Mouse (Mus musculus): ENCODE data around the gene Enthd1.

Gene Enthd1

DNA sequence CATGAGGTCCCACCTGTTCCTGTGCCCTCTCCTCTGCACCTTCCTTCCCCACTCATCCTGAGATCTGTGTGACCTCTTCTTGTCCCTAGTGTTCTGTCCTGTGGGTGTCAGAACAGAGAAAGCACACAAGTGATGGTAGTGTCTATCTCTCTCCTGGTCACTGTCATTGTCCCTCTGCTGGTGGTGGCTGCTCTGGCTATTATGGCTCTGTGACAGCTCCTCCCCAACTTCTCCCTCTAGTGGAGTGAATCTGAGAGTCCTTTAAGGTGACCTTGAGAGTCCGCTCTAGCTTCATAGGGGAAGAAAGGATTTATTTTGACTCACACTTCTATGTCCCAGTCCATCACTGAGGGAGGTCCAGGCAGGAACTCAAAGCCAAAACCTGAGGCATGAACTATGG, 79.4 kb downstream of the Enthd1 start:
- no peak for DNase-seq (ENCODE audit: low spot score in 2 of 2)

DNA sequence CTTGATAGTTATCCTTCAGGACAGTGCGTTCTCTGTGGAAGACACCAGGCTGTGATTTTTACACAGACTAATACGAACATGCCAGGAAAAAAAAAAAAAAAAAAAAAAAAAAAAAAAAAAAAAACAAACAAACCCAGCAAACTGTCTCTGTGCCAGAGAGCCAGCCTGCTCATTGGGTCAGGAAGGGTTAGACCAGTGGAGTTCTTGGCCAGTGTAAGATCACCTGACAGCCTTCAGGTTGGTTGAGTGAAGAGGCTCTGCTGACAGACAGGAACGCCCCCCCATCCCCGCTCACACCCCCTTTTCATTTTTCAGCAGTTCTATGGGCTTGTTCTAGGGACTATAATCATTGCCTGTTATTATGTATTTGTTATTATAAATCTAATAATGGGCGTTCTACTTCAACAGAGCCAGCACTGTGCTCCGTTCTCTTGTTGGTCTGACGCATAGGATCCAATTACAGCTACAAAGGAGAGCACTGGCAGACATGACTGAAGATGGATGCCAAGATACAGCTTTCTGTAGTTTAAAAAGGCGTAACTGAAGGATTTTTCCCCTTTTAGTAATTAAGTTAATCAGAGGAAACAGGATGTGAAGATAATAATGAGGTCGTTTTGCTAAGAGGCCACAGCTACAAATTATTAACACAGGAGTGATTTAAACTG, 81.8 kb downstream of the Enthd1 start:
- DNase-seq (ENCODE audit: low spot score in 2 of 2), result no peak

DNA sequence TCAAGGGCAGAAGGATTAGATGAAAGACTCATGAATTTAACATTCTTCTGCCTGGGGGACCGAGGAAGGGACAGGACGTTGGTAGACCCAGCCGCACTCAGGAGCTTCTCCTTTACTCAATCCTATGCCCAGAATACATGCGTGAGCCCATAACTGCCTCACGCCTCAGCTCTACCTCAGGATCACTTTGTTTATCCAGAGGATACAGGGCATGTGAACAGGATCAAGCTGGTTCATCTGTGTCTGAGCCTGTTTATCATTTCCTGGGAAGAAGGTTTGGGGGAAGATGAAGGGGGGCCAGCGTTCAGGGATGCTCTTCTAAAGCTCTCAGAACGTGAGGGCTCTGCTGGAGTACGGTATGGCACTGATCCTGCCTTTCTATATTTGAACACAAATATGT, 82.6 kb downstream of the Enthd1 start:
- no peak for DNase-seq (ENCODE audit: low spot score in 2 of 2)

DNA sequence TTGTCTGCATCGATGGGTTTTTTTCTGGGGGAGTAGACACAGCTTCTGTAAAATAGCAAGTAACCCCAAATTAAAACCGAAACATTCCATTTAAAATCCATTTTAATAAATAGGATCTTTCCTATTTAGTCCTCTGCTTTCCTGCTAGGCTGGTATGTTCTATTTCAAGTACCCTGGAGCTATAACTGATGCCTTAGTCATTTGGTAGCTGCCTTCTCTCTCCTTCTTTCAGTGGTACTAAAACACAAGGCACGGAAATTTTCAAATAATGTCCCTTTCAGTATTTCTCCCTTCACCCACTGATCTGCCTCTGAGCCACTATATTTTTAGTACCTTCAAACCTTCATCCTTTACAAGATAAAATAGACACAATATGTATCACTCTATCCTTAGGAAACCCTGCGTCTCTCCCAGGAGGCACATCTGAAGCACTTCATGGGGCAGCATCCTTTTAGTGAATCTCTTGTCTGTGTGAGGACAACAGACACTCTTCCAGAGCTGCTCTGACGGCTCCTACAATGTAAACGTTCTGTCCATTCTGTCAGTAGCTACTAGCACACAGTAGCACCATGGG, 90.4 kb downstream of the Enthd1 start:
- no peak for DNase-seq (ENCODE audit: low spot score in 2 of 2)

DNA sequence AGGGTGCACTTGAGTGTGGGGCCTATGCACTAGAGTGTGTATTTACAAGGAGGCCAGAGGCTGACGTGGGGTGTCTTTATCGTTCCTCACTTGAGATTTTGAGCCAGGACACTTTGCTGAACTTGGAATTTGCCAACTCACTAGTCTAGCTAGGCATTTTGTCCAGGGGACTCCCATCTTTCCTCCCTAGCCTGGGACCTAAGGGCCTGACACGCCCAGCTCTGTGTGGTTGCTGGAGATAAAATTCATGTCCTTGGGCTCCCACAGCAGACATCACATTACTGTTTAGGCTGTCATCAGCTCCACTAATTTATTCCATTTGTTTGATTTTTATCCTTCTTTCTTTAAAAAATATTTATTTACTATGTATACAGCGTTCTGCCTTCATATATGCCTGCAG, 97.1 kb downstream of the Enthd1 start:
- no peak for DNase-seq (ENCODE audit: low spot score in 2 of 2)

DNA sequence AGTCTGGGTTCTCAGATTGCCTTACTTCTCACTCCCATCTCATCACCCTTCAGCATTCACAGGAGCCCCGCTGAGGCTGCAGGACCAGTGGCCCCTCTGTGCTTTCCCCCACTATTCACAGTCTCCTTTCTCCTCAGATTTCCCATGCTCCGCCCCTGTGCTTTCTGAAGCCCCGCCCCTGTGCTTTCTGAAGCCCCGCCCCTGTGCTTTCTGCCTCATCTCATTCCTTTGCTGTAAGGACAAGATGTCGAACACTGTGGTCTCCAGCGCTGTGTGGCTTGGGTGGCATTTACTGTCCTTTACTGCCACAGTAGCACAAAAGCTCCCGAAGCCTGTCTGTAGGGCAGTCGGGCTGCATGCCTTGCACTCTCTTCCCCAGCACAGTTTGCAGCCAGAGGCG, 102.8 kb downstream of the Enthd1 start:
- no peak for DNase-seq (ENCODE audit: low spot score in 2 of 2)

DNA sequence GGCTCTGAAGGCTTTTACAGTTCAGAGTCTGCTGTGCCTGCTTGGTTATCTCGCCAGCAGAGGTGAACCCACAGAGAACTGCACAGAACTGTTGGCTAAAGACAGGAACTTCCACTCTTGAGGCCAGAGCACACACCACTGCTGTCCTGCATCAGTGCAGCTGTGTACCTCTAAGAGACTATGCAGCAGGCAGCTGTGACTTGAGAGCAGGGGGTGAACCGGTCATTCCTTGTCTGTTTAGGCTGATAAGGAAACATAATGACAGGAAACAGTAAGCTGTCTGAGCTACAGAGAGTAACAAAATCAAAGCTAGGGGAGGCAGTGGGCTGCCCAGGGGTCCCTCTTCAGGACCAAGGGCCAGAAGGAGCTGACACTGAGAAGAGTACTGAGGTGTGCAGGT, 103.5 kb downstream of the Enthd1 start:
- DNase-seq (ENCODE audit: low spot score in 2 of 2), result no peak

DNA sequence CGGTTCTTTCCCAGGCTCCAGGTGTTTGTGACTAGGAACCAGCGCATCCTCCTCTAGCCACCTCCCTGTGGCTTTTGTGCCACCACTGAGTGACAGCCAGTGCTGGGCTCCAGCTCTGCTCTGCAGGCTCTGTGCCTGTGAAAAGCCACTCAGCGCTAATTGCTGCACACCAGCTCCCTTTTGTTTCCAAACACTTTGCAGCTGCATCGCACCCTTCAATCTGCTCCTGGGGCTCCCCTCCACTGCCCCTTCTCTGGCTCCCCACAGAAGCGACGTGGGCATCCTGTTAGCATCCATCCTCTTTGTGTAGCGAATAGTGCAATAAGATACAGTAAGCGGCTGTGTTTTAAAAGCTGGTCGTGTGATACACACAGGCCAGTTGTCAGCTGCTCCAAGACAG, 104.9 kb downstream of the Enthd1 start:
- no peak for DNase-seq (ENCODE audit: low spot score in 2 of 2)

DNA sequence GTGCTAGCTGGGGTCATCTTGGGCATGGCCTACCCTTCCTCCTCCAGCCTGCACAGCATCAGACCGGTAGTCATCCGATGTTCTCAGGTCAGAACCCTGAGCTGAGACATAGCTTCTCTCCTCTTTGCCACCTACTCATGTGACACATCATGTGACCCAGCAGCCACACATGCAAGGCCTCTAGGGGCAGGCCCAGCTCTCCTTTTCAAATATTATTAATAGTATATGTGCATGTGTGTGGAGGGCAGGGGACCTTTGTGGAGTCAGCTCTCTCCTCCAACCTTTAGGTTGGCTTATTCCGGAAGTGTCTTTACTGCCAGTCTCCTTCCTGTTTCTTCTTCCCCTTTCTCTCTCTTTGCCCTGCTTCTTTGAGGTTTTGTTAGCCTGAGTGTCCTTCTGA, 107.0 kb downstream of the Enthd1 start:
- no peak for DNase-seq (ENCODE audit: low spot score in 2 of 2)

DNA sequence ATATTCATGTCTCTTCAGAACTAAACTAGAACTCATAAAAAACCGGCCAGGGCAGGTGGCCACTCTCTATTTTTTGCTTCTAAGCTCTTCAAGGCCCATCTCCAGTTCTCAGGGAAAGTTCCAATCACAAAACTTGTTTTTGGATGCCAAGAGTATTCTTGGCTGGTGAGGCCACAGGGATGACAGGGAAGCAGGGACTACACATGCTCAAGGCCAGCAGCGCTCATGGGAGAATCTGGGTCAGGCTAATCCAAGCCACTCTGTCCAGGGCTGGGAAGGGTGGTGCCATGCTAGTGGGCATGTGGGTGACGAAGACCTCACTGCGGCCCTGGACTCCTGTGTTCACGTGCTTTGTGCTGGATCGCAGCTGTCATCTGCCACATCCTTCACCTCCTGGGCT, 110.5 kb downstream of the Enthd1 start:
- DNase-seq (ENCODE audit: low spot score in 2 of 2), result no peak

DNA sequence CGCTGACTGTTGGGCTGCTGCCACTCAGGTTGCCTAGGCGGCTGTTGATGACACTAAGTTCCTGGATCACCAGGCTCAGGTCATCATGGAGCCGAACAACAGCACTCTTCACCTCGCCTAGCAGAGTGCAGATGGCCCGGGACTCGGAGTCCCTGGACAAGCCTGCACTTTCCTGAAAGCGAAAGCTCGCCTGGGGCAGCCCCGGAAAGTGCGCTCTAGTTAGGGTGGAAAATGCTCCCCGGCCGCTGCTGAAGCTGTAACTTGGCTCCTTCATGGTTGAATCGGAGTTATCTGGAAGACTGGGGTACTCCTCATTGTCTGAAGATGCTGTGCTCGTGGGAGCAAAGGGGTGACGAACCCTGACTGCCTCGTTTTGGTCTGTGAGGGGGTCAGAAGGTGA, 112.5 kb downstream of the Enthd1 start:
- no peak for DNase-seq (ENCODE audit: low spot score in 2 of 2)

DNA sequence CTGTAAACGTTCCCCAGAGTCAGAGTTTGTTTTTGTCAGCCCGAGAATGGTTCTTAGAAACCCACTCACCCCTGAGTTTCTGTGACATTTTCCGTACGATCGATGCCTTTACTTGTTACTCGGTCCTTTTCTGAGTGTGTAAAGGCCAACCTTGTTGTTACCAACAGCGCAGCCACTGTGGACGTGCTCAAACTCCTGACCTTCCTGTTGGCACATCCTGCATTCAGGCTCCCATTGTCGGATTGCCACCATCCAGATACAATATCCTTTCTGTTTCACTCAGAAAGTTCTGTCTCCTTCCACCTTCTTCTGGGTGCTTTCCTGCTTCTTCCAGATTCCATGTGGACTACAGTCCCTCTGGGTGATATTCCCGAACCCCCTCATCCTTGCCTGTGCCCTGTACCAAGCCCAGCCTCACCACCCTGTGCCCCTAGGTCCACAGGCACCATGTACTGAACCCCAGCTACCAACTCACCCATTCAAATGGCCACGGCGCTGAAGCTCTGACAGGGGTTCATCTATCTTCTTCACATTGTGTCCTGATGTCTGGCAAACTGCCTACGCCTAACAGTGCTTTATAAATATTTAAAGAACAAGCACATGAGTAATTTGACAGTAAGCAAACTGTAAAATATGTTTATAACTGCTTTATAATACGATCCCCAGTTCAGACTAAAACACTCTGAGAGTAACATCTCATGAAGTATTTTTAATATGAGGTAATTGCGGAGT, 118.8 kb downstream of the Enthd1 start:
- no peak for DNase-seq (ENCODE audit: low spot score in 2 of 2)

DNA sequence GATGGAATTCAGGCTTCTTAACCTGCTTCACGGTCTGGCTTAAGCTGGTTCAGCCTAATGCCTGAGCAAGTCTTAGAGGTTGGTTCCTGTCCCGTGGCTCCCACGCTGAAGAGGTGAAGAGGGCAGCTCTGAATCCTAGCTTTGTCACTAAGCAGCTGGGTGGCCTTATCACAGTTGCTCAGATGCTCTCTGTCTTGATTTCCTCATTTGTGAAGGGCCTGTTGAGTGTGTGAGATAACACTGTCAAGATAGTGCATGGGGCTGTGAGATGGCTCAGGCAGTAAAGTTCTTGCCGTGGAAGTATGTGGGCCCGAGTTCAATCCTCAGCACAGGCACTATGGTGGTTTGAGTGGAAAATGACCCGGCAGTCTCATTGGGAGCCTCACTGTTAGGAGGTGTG, 124.8 kb downstream of the Enthd1 start:
- no peak for DNase-seq (ENCODE audit: low spot score in 2 of 2)

DNA sequence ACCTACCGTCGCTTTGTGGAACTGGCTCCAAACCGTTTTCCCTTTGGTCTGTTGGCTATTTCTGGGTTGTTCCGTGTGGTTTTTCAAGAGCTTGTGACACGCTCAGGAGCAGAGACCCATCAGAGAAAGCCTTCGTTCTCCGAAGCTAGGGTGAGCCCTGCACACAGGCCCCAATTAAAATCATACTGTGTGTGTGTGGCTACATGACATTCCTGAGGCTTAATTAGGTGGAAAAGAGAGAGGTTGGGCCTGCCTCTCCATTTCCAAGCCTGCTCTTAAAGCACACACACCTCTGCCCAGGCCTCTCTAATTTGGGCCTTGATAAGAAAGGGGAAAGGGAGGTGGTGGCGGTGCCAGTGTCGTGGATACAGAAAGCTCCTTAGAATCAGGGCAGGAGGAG, 126.5 kb downstream of the Enthd1 start:
- DNase-seq (ENCODE audit: low spot score in 2 of 2), result no peak

DNA sequence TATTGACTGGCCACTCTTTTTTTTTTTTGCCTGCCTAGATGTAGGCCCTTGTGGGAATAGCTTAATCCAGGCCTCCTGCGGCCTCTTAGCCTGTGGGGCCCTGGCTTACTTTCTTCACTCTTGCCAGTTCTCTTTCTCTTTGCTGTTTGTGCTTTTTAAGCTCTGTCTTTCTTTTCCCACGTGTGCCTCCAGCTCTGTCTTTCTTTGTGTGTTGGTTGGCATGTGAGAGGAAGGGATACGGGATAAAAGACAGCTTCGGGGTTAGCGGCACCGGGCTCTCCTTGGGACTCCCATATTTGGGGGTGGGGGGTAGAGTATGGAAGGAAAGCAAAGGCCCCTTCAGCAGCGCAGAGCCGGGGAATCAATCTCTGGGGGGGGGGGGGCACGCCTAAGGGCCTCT, 127.0 kb downstream of the Enthd1 start:
- no peak for DNase-seq (ENCODE audit: low spot score in 2 of 2)

DNA sequence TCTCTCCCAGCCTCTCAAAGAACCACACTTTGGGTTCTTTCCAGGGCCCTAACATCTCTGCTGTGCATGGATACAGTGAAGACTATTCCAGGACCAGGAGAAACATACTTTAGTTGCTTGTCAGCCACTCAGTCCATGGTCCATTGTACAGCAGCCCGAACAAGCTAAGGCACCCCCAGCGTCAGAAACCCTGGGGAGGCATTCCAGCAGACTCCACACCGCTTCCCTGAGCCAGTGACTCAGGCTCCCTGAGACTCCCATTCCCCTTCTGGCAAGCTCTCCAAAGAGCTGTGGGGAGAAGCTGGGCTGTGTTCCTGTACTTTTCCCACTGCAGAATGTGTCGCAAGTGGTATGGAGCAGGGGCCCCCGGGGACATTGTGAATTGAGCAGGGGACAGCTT, 128.0 kb downstream of the Enthd1 start:
- DNase-seq (ENCODE audit: low spot score in 2 of 2), result no peak

DNA sequence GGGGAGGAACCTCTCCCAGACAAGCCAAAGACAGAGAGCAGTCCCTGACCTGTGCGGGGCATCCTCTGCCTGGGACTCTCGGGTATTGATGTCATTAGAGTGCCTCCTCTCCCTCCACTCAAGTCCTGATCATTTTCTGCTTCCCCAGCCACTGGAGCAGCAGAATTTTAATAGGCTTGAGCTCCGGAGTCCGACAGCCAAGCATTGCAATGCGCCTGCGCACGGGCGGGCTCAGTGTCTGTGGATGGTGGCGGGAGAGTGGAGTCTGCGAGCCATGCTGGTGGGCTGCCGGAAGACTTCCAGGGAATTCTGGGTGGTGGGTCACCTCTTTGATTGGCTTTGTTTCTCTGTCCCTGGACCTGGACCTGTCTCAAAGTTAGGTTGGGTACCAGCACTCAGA, 134.6 kb downstream of the Enthd1 start:
- DNase-seq (ENCODE audit: low spot score in 2 of 2), result no peak

DNA sequence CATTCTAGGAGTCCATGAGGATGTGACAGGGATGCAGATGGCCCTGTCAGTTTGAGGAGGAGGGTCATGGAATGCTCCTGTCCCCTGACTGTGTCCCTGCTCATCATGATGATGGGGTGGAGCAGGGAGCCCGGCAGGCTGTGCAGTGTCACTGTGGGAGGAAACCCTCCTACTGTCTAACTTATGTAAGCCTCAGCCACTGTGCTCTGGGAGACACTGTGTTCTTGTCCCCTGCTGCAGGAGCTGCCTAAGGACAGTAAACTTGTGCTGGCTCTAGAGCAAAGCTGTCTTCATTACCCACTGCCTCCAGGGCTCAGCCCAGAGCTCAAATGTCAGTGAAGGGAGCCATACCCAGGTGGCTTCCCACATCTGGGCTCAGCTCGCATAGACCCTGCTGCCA, 146.8 kb downstream of the Enthd1 start:
- DNase-seq (ENCODE audit: low spot score in 2 of 2), result no peak

DNA sequence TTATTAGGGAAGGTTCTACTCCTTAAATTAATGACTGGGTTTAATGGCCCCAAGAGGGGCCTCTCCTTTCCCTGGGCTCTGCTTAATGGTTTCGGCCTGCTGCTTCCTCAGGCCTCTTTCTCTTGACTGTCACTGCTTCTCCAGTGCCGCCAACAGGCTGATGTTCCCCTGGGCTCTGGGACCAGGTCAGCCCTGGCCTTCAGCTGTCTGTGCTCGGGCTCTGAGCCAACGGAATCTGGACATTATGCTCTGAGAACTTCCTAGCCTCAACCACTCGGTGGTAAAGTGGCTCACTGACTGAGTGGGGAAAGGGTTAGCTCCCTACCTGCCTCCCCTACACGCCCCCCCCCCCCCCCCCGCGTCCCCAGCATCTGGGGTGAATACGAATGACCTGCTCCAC, 147.9 kb downstream of the Enthd1 start:
- DNase-seq (ENCODE audit: low spot score in 2 of 2), result no peak

DNA sequence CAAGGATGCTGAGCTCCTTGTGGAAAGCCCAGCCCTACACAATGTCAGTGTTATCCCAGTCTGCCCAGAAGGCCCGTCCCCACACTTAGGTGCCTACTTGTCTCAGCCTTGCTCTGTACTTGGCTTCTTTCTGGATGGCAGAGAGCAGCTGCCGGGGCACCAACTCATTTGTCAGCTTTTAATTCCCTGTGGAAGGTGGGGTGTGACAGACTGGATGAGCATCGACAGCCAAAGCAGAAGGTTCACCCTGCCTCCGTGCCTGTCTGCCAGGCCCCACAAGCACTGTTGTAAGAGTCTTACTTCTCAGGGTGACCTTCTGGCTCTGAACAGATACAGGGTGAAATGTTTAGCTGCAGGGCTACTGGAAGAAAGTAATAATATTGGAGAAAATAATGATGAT, 149.8 kb downstream of the Enthd1 start:
- DNase-seq (ENCODE audit: low spot score in 2 of 2), result no peak

DNA sequence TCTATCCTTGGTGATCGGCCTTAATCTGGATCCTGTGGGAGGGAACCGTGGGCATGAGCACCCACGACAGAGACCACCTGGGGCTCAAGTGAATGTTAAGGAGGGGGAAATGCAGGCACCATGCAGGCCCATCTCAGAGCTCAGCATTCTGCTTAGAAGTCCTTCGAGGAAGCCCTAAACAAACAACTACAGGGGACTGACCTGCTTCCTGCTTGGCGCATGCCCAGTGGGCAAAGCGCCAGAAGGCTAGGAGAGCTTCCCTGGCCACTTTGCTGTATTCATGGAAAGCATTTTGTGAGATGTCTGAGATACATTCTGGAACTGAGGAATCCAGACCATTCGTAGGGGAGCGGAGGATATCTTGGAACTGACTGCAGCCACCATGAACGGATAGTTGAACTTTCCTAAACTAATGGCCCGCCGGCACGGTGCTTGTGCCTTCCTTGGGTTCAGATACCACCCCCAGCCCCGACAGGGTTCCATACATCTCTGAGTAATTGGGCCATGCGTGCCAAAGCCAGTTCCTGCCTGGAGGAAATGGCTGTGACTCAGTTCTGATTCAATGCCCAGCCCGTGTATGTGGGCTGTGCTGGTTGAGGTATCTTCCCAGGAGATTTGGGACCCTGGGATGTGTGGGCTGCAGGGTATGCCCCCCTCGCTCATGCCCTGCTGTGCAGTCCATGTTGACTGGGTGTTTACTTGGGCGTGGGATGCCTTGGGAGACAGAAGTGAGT, 150.8 kb downstream of the Enthd1 start:
- no peak for DNase-seq (ENCODE audit: low spot score in 2 of 2)

DNA sequence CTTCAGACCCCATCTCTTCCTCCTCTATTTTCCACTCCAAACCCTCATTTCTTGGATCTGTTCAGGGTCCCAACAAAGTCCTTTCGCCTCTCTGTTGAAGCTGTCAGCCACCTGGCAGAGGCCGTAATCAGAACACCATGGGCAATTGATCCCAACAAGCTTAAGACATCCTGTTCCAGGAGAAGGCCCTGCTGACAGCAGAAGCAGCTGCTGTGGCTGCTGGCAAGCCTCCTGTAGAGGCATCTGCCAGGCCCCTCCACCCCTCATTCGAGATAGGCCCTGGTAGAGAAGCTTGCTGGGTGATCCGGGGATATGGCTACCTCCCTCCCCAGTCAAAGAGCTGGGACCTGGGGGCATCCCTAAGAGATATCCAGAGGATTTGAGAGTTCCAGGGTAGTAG, 151.9 kb downstream of the Enthd1 start:
- no peak for DNase-seq (ENCODE audit: low spot score in 2 of 2)

DNA sequence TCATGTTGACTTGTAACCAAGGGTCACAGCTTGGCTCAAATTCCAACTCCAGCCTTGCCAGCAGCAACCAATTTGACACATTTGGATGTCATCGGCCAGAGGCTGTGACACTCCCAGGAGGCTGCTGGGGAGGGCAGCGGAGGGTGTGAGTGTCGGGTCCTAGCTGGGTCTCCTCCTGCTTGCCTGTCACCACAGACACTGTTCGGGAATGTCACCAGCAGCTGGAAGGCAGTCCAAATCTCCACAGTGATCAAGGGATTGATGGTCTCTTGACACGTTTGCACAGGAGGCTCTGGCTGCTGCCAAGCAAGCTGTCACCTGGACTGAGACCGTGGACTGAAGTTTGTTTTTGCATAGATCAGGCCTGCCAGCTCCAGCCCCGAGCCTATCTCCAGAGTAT, 154.3 kb downstream of the Enthd1 start:
- DNase-seq (ENCODE audit: low spot score in 2 of 2), result no peak
